In the genomic region with DNA sequence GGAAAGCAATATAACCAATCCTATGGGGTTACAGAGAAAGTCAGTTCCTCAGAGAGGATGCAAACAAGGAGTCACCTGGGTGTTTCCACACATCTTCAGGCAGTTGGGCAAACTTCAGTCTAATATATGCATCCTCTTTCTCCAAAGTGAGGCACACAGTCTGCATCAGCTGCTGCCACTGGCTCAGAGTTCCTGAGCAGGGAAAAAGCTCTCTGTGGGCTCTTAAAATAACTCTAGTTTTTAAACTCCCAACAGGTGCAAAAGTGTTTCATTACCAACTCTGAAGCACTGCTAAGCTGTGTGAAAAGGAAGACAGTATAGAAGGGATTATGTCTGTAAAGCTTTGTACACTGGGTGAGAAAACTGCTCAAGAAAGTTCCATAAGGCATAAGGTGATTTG, we compare ENCODE assay signal across 29 mouse cellular contexts.
"Had no signal": no experiment of that assay in that cellular context is flagged by ENCODE, and none has a peak within 500 bp of the region (broad histone marks: within the 10 kb centered on the region; RNA-seq: fewer than 3 reads in every experiment).

No protein-coding gene starts in this region.

- H3K27ac ChIP-seq: embryonic facial prominence, embryonic 12.5 days; embryonic facial prominence, embryonic 13.5 days; embryonic facial prominence, embryonic 15.5 days; forebrain, embryonic 10.5 days; forebrain, embryonic 12.5 days; forebrain, embryonic 13.5 days; forebrain, embryonic 15.5 days; gastrocnemius, adult 2 months; heart, adult 2 months; heart, embryonic 10.5 days had no signal

- H3K4me3 ChIP-seq: embryonic facial prominence, embryonic 12.5 days; embryonic facial prominence, embryonic 13.5 days; embryonic facial prominence, embryonic 15.5 days; erythroblast, embryonic 14.5 days; forebrain, embryonic 10.5 days; forebrain, embryonic 12.5 days; forebrain, embryonic 13.5 days; forebrain, embryonic 15.5 days; gastrocnemius, adult 2 months; heart, adult 2 months; heart, embryonic 10.5 days had no signal

- DNase-seq: cerebellum, adult 2 months; cerebellum, adult 8-10 months; cerebellum, adult 9-10 months; cerebellum, adult 9-11 months; cerebellum, postnatal 14 days; cerebellum, postnatal 25 days; cerebellum, postnatal 36 days; embryo, embryonic 11 days; forebrain, postnatal 0 days; gastrocnemius, adult 2 months; gastrocnemius, postnatal 10 days; gastrocnemius, postnatal 14 days; gastrocnemius, postnatal 25 days; gastrocnemius, postnatal 36 days; heart, adult 11 months; heart, adult 18-20 months; heart, adult 2 months had no signal

- H3K36me3 ChIP-seq: embryonic facial prominence, embryonic 12.5 days; embryonic facial prominence, embryonic 13.5 days; embryonic facial prominence, embryonic 15.5 days; forebrain, embryonic 10.5 days; forebrain, embryonic 12.5 days; forebrain, embryonic 15.5 days; heart, embryonic 10.5 days had no signal

- H3K9ac ChIP-seq: embryonic facial prominence, embryonic 12.5 days; embryonic facial prominence, embryonic 13.5 days; embryonic facial prominence, embryonic 15.5 days; forebrain, embryonic 12.5 days; forebrain, embryonic 13.5 days; forebrain, embryonic 15.5 days; forebrain, postnatal 0 days had no signal

- H3K9me3 ChIP-seq: embryonic facial prominence, embryonic 12.5 days; embryonic facial prominence, embryonic 13.5 days; embryonic facial prominence, embryonic 15.5 days; forebrain, embryonic 10.5 days; forebrain, embryonic 12.5 days; forebrain, embryonic 13.5 days; forebrain, embryonic 15.5 days; heart, embryonic 10.5 days had no signal

- H3K4me2 ChIP-seq: embryonic facial prominence, embryonic 12.5 days; embryonic facial prominence, embryonic 13.5 days; embryonic facial prominence, embryonic 15.5 days; forebrain, embryonic 12.5 days; forebrain, embryonic 13.5 days; forebrain, embryonic 15.5 days; heart, embryonic 11.5 days had no signal

- H3K27me3 ChIP-seq: embryonic facial prominence, embryonic 12.5 days; embryonic facial prominence, embryonic 13.5 days; embryonic facial prominence, embryonic 15.5 days; forebrain, embryonic 12.5 days; forebrain, embryonic 13.5 days; forebrain, embryonic 15.5 days had no signal

- H3K4me1 ChIP-seq: embryonic facial prominence, embryonic 12.5 days; embryonic facial prominence, embryonic 13.5 days; embryonic facial prominence, embryonic 15.5 days; forebrain, embryonic 10.5 days; forebrain, embryonic 12.5 days; forebrain, embryonic 13.5 days; forebrain, embryonic 15.5 days; heart, embryonic 10.5 days had no signal

- ATAC-seq: forebrain, embryonic 13.5 days; forebrain, embryonic 14.5 days; forebrain, embryonic 15.5 days; forebrain, embryonic 16.5 days; forebrain, postnatal 0 days had no signal
